Mouse (Mus musculus) small intestine, adult 2 months (tissue): ENCODE data around the gene Pik3cb.

Experiments
- CTCF ChIP-seq: fragments of 200-500 bp; IDR thresholded peaks from 2 replicates; pipeline ENCODE4 v1.5.1; 2012; ENCODE audit warnings: low read depth, mild to moderate bottlenecking, control low read depth, inconsistent platforms, low read length, moderate library complexity, mixed read lengths; ENCODE audit not compliant: insufficient replicate concordance, insufficient read length; ENCODE audit errors: extremely low read depth
- POLR2A ChIP-seq: fragments of 200-500 bp; IDR thresholded peaks from 2 replicates; pipeline ENCODE4 v1.6.1; 2012; ENCODE audit warnings: low read depth, mild to moderate bottlenecking, control low read depth, inconsistent platforms, low read length, moderate library complexity

- TF ChIP-seq POLR2A (no peak), CTCF (no peak)
These were observed 17.7 kb downstream of the Pik3cb start for GRCm38 (mm10) chr9:99122749-99123148.
